Mouse (Mus musculus) splenic B cell, adult 2 months (primary cell): ENCODE results near the gene Ccdc136.
A peak's percentile ranks its signal among the peaks of the same experiment; 100 is the strongest.

Experiments used
- DNase-seq: peaks from one replicate; pipeline ENCODE4 v3.0.0-alpha.2; 2011; ENCODE audit warnings: low read depth, low spot score
- H3K27me3 ChIP-seq: 2 replicates; pipeline ENCODE4 v1.6.1; 2012; ENCODE audit warnings: mild to moderate bottlenecking, low read length, moderate library complexity, mixed read lengths; ENCODE audit not compliant: control insufficient read depth, poor library complexity, insufficient read depth, severe bottlenecking
- H3K36me3 ChIP-seq: 2 replicates; pipeline ENCODE4 v1.6.1; 2012; ENCODE audit warnings: mild to moderate bottlenecking, low read length, moderate library complexity, mixed read lengths; ENCODE audit not compliant: control insufficient read depth, poor library complexity, insufficient read depth, severe bottlenecking

The Ccdc136 gene

GRCm38 (mm10) chr6:29420596-29420995, 24.5 kb downstream of the Ccdc136 start:
- DNase-seq = no peak
- H3K27me3 ChIP-seq = no peaks in the 10 kb centered on the region
- no peaks in the 10 kb centered on the region for H3K36me3 ChIP-seq

- DNase-seq = no peak
Measured at GRCm38 (mm10) chr6:29425118-29425517, 29.0 kb downstream of the Ccdc136 start.

DNA sequence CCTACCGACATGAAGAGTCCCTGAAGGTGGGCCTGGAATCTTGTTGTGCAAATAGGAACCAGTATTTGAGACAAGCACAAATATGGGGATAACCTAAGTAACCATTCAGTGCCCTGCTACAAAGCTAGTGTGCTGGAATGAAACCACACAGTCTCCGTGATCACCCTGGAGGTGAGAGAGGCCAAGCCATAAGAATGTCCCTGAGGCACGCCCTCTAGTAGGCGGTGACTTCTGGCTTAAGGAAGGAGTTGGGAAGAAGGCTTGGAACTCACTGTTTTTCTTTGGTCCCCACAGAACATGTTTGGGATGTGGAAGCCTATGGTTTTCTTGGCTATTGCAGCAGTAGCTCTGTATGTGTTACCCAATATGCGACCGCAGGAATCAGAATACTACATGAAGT, 30.2 kb downstream of the Ccdc136 start:
- H3K27me3 ChIP-seq = no peaks in the 10 kb centered on the region
- DNase-seq = no peak
- H3K36me3 ChIP-seq = no peaks in the 10 kb centered on the region

More at GRCm38 (mm10) chr6:29425118-29425517, 29.0 kb downstream of the Ccdc136 start:
- H3K27me3 ChIP-seq = no peaks in the 10 kb centered on the region
- H3K36me3 ChIP-seq = no peaks in the 10 kb centered on the region

DNA sequence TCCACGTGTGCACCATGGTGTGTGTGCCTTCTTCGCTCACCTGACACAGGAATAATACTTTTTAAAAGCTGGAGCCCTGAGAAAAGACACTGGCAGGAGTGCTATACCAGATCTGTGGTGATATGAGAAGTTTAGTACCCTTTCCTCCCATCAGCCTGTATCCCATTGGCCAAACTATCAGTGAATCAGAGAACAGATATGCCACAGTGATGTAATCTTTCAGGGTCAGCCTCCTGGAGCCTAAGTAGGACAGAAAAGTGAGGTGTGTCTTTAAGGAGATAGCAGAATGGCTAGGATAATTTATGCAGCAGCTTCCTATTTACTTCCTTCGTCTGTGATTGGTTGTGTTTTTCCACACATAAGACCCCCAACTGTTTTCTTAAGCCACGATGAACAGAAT, 32.1 kb downstream of the Ccdc136 start:
- Histone ChIP-seq H3K27me3 (no peaks in the 10 kb centered on the region), H3K36me3 (no peaks in the 10 kb centered on the region)
- DNase-seq = no peak

GRCm38 (mm10) chr6:29430681-29431420, 34.7 kb downstream of the Ccdc136 start:
- no peaks in the 10 kb centered on the region for H3K36me3 ChIP-seq
- H3K27me3 ChIP-seq = no peaks in the 10 kb centered on the region
- DNase-seq = no peak

GRCm38 (mm10) chr6:29431473-29431872, 35.4 kb downstream of the Ccdc136 start:
- DNase-seq = no peak
- H3K36me3 ChIP-seq = no peaks in the 10 kb centered on the region

GRCm38 (mm10) chr6:29432156-29432555, 36.0 kb downstream of the Ccdc136 start:
- Histone ChIP-seq H3K27me3 (no peaks in the 10 kb centered on the region), H3K36me3 (no peaks in the 10 kb centered on the region)
- DNase-seq = no peak

More at GRCm38 (mm10) chr6:29431473-29431872, 35.4 kb downstream of the Ccdc136 start:
- no peaks in the 10 kb centered on the region for H3K27me3 ChIP-seq

- H3K27me3 ChIP-seq = no peaks in the 10 kb centered on the region
- DNase-seq = no peak
Measured at GRCm38 (mm10) chr6:29432676-29433037, 36.5 kb downstream of the Ccdc136 start.

DNA sequence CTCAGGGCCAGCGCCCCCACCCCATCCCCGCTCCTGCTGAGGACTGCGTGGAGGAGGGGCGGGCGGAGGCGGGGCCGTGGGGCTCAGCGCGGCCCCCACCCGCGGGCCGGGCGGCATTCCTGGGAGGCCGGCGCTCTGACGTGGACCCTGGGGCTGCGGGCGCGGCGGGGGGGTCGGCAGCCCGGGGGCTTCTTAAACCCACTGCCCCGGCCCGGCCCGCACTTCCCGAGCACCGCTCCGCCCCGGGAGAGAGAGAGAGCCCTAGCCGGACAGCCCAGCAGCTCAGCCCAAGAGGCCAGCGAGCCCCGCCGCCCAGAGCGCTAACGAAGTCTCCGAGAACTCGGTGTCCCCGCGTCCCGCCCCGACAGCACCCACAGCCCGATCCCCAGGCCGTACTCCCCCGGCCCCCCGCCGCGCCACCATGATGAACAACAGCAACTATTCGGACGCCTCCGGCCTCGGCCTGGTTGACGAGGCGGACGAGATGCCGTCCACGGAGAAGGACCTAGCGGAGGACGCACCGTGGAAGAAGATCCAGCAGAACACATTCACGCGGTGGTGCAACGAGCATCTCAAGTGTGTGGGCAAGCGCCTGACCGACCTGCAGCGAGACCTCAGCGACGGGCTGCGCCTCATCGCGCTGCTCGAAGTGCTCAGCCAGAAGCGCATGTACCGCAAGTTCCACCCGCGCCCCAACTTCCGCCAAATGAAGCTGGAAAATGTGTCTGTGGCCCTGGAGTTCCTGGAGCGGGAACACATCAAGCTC, 37.1 kb downstream of the Ccdc136 start, which contains the start of gene Flnc:
TSS of gene Flnc (plus strand) at position 219 of the 766 bp plus-strand sequence.
- DNase-seq = peak; percentile 12
- Histone ChIP-seq H3K27me3 (no peaks in the 10 kb centered on the region), H3K36me3 (no peaks in the 10 kb centered on the region)

More at GRCm38 (mm10) chr6:29432676-29433037, 36.5 kb downstream of the Ccdc136 start:
- no peaks in the 10 kb centered on the region for H3K36me3 ChIP-seq

- H3K36me3 ChIP-seq = no peaks in the 10 kb centered on the region
- H3K27me3 ChIP-seq = no peaks in the 10 kb centered on the region
- DNase-seq = no peak
Measured at GRCm38 (mm10) chr6:29433804-29434795, 38.0 kb downstream of the Ccdc136 start.

- DNase-seq = no peak
- Histone ChIP-seq H3K36me3 (no peaks in the 10 kb centered on the region), H3K27me3 (no peaks in the 10 kb centered on the region)
Measured at GRCm38 (mm10) chr6:29434911-29435691, 39.0 kb downstream of the Ccdc136 start.

DNA sequence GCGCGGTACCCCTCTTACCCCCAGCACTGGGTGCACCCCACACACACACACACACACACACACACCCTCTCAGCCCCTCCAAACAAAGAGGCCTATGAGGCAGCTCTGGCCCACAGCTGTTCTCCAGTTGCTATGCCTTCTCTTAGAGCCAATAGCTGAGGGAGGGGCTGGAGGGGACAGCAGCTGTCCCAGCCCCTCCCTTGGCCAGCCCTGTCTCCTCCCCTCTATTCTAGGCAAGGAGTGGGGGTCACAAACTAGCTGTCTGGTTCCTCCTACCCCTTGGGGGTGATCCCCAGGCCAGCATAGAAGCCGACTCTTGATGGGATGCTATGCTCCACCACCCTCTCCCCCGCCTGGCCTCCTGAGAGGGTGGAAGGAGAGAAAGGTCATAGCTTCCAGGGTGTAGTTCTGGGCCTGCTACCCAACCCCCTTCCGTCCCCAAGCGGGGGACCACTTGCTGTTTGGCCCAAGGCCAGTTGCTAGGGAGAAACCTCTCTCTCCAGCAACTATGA, 39.9 kb downstream of the Ccdc136 start:
- no peak for DNase-seq
- H3K36me3 ChIP-seq = no peaks in the 10 kb centered on the region
- H3K27me3 ChIP-seq = no peaks in the 10 kb centered on the region; the same call in 1 of the 2 replicates

GRCm38 (mm10) chr6:29436461-29436934, 40.4 kb downstream of the Ccdc136 start:
- no peaks in the 10 kb centered on the region; the same call in 1 of the 2 replicates for H3K27me3 ChIP-seq
- H3K36me3 ChIP-seq = no peaks in the 10 kb centered on the region
- DNase-seq = no peak
